Mouse (Mus musculus) cerebellum, adult 8-10 months (tissue): ENCODE results near the gene Kcnj4.

Source experiments
- DNase-seq: peaks from one replicate; pipeline ENCODE4 v3.0.0; 2022

Gene Kcnj4

GRCm38 (mm10) chr15:79455106-79455810 is 49.8 kb downstream of the Kcnj4 start, which contains the start of gene Csnk1e:
Gene Csnk1e (minus strand): TSS chr15:79455566.
- no peak for DNase-seq

- DNase-seq: no peak
These were observed 51.2 kb downstream of the Kcnj4 start for GRCm38 (mm10) chr15:79453831-79454230.

GRCm38 (mm10) chr15:79448041-79448440 is 57.0 kb downstream of the Kcnj4 start:
- DNase-seq: no peak

DNA sequence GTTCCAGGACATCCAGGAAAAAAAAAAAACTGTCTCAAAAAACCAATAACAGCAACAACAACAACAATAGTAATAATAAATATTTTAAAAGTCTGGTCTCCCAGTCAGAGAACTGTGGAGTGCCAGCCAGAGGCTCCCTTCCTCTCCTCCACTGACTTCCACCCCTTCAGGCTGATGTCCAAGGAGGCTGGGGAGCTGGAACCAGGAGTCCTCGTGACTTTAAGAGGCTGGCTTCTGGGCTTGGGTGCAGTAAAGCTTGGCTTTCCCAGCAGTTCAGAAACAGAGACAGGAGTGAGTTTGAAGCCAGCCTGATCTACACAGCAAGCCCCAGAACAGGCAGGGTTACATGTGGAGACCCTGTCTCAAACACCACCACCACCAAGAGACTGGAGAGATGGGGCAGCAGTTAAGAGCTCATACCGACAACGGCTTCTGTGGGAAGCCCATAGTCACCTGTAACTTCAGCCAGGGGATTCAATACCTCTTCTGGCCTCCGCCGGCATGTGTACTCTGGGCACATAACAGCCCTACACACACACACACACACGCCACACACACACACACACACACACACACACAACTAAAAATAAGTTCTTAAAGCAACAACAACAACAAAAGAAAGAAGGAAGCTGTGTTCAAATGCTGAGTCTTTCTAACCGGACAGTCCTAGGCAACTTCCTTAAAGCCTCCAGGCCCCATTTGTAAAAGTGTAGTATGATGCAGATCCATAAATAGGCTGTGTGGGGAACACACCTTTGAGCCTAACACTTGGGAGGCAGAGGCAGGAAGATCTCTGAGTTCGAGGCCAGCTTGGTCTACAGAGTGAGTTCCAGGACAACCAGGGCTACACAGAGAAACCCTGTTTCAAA is 59.0 kb downstream of the Kcnj4 start:
- no peak for DNase-seq

DNA sequence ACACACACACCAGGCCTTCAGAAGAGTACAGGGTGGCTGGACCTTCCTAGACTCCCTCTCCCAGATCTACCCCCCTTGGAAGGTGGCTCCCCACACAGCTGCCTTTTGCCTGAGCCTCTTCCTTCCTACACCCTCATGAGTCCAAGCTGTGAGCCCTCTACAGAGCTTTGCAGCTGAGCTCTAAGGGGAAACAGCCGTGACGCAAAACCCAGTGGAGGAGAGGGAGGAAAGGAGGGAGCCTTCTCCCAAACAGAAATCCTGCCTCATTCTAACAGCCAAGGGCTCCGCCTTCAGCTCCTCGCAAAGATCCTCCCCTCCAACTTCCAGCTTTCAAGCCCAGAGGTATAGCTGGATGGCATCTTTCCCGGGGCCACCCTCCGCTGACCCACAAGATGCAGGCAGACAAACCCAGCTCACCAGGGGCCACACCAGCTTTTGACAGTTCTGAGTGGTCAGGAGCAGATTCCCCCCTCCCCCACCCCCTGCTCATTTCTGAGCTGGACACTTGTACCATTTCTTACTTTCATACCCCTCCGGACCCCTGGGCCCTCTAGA is 61.1 kb downstream of the Kcnj4 start:
- no peak for DNase-seq

DNA sequence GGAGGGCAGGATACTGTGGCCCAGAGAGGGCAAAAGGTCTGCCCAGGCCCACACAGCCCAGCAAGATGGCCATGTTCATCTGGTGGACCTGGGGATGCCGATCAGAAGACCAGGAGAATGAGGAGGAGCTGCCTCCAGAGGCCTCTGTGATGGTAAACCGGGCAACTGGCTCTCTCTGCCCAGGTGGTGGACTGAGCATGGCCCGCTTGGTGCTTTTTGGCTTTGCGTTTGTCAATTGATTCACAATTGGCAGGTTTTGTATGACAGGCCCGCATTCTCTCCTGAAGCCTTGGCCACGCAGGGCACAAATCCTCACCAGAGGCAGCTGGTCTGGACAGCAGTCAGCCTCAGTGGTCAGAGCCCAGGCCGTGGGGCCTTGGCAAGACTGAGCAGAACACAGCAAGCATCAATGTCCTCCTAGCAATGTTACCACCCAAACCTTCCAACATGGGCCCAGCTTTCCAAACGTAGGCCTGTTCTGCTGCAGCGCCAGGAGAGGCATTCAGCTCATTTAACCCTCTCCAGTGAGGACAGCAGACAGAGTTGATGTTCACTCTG is 62.0 kb downstream of the Kcnj4 start:
- no peak for DNase-seq

- no peak for DNase-seq
These were observed 62.8 kb downstream of the Kcnj4 start for GRCm38 (mm10) chr15:79442257-79442611.

DNA sequence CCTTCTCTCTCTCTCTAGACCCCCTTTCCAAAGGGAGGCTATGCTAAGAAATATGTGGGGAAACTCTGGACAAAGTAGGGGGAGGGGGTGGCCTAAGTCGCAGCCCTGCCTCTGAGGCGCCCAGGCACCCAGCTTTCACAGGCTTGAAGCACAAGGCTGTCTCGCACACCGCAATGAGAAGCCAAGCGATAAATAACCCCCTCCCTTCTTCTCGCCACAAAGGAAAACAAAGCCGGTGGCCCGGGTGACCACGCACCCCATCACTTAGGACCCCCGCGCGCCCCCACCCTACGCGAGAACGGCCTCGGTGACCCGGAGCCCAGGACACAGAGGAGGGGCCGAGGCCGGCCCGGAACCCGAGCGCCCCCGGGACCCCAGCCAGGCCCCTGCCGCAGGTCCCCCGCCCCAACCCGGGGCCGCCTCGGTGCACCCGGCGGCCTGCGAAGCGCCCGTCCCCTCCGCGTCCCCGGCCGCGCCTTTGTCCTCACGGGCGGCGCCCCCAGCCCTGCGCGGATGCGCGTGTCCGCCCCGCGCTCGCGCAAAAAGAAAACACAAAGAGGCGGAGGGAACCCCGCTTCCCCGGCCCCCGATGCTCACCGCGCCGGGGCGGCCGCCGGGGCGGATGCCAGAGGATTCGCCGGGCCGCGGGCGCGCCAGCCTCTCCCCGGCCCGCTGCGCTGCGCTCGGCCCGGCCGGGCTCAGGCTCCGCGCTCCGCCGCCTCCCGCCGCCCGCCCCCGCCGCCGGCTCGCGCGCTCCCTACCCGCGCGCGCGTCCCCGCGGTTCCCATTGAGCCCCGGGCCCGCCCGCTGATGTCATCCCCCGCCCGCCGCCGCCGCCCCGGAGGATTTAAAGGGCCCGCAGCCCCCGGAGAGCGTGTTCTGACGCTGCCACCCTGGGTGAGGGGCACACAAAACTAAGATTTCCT is 63.4 kb downstream of the Kcnj4 start:
- DNase-seq: peak; percentile 79

GRCm38 (mm10) chr15:79440651-79441330 is 64.2 kb downstream of the Kcnj4 start:
- DNase-seq: no peak

DNA sequence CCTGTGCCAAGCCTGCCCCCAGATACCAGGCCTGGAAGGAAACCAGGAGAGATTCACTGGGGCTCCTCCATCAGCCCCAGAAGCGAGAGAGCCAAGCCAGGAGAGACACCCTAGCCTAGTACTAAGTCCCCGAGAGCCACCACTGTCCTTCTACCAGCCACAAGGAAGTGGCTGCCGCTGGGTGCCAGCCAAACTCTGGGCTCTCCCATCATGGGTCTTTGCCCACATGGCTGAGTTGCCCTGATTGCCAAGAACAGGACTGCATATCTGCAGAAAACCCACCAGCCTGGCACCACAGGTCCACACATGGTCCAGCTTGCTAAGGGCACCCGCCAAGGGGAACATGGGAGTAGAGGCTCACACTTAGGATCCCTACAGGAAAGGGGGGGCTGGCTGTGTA is 64.8 kb downstream of the Kcnj4 start:
- DNase-seq: peak; percentile 54

GRCm38 (mm10) chr15:79439386-79439785 is 65.7 kb downstream of the Kcnj4 start:
- no peak for DNase-seq

DNA sequence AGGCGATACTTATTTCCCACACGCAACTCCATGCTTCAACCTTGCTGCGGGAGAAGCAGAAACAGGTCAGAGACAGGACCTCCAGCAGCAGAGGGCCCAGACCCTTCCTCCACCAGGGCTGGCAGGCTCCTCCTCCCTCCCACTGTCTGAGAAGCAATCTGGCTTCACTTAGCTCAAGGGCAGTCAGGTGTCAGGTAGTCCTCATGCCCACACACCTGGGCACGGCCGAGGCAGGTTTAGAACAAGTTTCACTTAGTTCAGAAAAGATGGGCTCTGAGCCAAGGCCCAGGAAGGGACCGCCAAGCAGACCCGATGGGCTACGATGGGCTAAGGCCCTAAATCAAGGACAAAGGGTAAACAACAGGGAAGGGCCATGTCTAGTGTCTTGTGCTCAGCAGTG is 66.2 kb downstream of the Kcnj4 start:
- DNase-seq: no peak

DNA sequence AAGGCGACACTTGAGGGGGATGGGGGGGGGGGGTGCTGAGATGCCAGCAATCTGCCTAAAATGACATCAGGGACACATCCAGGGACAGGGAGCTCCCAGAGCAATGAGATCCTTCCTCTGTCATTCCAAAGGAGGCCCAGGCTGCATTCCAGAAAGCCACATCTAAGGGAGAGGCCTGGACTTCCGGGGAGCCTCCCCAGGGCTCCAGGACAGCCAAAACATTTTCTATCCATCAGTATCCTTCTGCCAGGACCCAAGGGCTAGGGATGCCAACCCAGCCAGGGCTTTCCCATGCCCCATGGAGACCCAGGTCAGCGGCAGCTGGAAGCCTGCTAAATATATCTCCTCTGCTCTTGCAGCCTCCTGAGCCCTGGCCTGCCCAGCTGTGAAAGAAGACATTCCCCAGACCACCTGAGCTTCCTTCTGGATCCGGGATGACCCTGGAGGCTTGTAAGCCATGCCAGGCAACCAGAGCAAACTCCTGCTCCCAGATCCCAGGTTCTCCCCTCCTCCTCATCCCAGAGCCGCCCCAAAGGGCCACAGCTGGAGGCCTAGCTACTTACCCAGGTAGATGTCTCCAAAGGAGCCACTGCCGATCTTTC is 66.7 kb downstream of the Kcnj4 start:
- no peak for DNase-seq

- DNase-seq: no peak
These were observed 67.4 kb downstream of the Kcnj4 start for GRCm38 (mm10) chr15:79437541-79438208.

GRCm38 (mm10) chr15:79436481-79436921 is 68.5 kb downstream of the Kcnj4 start:
- DNase-seq: peak; percentile 57

GRCm38 (mm10) chr15:79435191-79435671 is 69.8 kb downstream of the Kcnj4 start:
- DNase-seq: no peak
